In the genomic region with DNA sequence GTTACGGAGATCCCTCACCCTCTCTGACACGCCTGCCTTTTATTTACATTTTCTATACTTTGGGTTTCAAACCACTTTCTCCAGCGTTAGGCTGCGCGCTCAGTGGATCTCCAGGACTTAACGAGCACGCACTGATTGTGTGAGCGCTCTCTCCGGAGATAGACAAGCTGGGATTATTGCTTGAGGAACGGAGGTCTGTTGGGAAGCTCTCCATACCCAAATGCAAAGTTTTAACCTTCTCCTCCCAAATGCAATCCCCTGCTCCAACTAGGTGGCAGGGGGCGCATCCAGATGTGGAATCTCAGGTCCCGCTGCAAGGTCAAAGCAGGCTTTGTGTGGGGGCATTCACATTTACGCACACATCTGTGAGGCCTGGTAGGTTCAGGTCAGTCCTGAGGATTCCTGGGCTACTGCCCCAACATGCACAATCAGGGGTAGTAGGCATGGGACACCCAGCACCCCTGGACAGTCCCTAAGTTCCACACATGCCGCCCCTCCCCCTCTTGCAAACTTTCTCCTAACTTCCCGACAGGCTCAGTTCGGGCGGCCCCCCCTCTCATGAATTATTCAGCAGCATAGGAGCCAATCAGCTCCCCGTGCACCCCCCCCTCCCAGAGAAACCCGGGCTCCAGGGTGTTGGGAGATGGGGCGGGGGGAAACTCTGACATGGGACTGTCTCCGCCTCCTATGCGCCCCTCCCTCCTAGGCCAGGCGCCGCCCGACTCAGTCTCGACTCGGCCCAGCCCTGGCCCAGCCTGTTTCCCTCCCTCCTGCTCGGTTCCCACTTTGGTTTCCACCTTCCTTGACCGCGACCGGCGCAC, we compare ENCODE assay signal across 8 mouse cellular contexts. TPM values are rescaled to one million over a fixed set of nuclear protein-coding genes. Genes with fewer than 3 reads are reported as not detected.
DNase-seq lines count a peak whose midpoint lies in the region; ATAC-seq and TF ChIP-seq lines count a peak whose summit lies in the region.

Ephb4 (plus strand) TSS at position 726 of the 821 bp plus-strand sequence.

- H3K9ac ChIP-seq in lung, embryonic 14.5 days, result peak within 1 kb of the TSS; percentile 98

- peak within 1 kb of the TSS; percentile 92 for H3K4me3 ChIP-seq in lung, embryonic 14.5 days (ENCODE audit: low read depth, low read length)

- H3K4me2 ChIP-seq in lung, embryonic 14.5 days, result peak within 1 kb of the TSS; percentile 95

- ATAC-seq in frontal cortex, adult (ENCODE audit: low TSS enrichment), result peak; percentile 52; the same call in 1 of the 2 replicates
- ATAC-seq in lung, embryonic 14.5 days (ENCODE audit: insufficient read depth), result peak; percentile 95
- ATAC-seq in erythroid progenitor cell, adult 5-6 weeks (replicated peaks; ENCODE audit: low FRiP score, poor library complexity, severe bottlenecking), result no peak

- no peaks in the 10 kb centered on the region for H3K27me3 ChIP-seq in lung, embryonic 14.5 days (ENCODE audit: insufficient read depth, low read length)

- intact Hi-C loops in heart, postnatal 36 days (cut with DNase I), result loop anchor here (1.0 to 5.0 kb wide), 2 partner anchors 10 to 183 kb away; partner anchors contain the start of genes Epo and Gnb2

- TF ChIP-seq POLR2A in brain, embryonic 14.5 days (IDR thresholded peaks at IDR 0.05; ENCODE audit: borderline replicate concordance, extremely low read depth, insufficient read depth, insufficient read length, poor library complexity, severe bottlenecking), result peak; percentile 30; the same call in 1 of the 2 replicates

- peak; percentile 19; the same call in 1 of the 2 replicates for TF ChIP-seq CTCF in brain, embryonic 14.5 days (IDR thresholded peaks at IDR 0.05; ENCODE audit: borderline replicate concordance, extremely low read depth, insufficient read depth, insufficient read length)
- TF ChIP-seq CTCF in lung, embryonic 14.5 days (IDR thresholded peaks at IDR 0.05; ENCODE audit: low read depth), result peak; percentile 62

- under 1% methylated on average over 30 of the region's 32 CpGs for WGBS in lung, embryonic 14.5 days

- peak within 1 kb of the TSS; percentile 98 for H3K27ac ChIP-seq in lung, embryonic 14.5 days (ENCODE audit: low read depth)

- H3K36me3 ChIP-seq in lung, embryonic 14.5 days (ENCODE audit: insufficient read depth), result peaks cover 15% of the 10 kb centered on the region

- no peaks in the 10 kb centered on the region for H3K9me3 ChIP-seq in lung, embryonic 14.5 days (ENCODE audit: low read depth, low read length)

- peak; percentile 48 for DNase-seq in MN1 (ENCODE audit: low spot score)
- peak; percentile 95 for DNase-seq in brain, embryonic 14.5 days (ENCODE audit: low read depth)
- DNase-seq in heart, postnatal 36 days, result peak; percentile 90 to 92
- DNase-seq in layer of hippocampus, adult 18-20 months (ENCODE audit: low spot score in 2 of 2), result peak; percentile 22 to 48
- DNase-seq in lung, embryonic 14.5 days, result peak; percentile 95
- peak; percentile 91 for DNase-seq in ovary, postnatal 36 days (ENCODE audit: low spot score)

- H3K4me1 ChIP-seq in lung, embryonic 14.5 days (ENCODE audit: insufficient read depth), result peaks cover 26% of the 10 kb centered on the region; the same call in 1 of the 2 replicates

RNA-seq across cellular contexts. Expression of gene Ephb4, which starts in this region (rescaled TPM):
- polyA plus RNA-seq in brain, embryonic 14.5 days (2012; rRNA removed), result 15.5 and 18.8 TPM in 2 replicates
- 10 to 100 TPM; 55.6 to 64.8 TPM for total RNA-seq in heart, postnatal 36 days (2021)
- 1 to 10 TPM; 4.5 to 4.7 TPM for total RNA-seq in layer of hippocampus, adult 18-20 months (2021)
- 68.6 and 78.0 TPM in 2 replicates for polyA plus RNA-seq in lung, embryonic 14.5 days (2014; fragmentation: Nextera tagmentation; extraction: Ambion mirVana)
- total RNA-seq in erythroid progenitor cell, adult 5-6 weeks (2015; ENCODE audit: low replicate concordance), result 0.42 TPM in 1 of 2 replicates, not detected in the other
- not detected in 2 replicates for total RNA-seq in erythroid progenitor cell, adult 5-6 weeks (2017; ENCODE audit: low replicate concordance)

Comparison
In these comparisons a context has a peak if more than half of its experiments do, and no peak if none do; other contexts are left out.
1. RNA of gene Ephb4 (total RNA-seq): 55.6 to 64.8 TPM in heart, postnatal 36 days; 4.5 to 4.7 TPM in layer of hippocampus, adult 18-20 months and 0.42 TPM in erythroid progenitor cell, adult 5-6 weeks; every median in the first group is over 4 times any median in the second.
2. DNase-seq: peak in every context shown above with its lines; median percentile 95 in brain, embryonic 14.5 days; 95 in lung, embryonic 14.5 days; 91 in heart, postnatal 36 days; 91 in ovary, postnatal 36 days; 48 in MN1; 35 in layer of hippocampus, adult 18-20 months.